Mouse (Mus musculus) intestine, embryonic 15.5 days (tissue): ENCODE measurements around the gene Cyp4f39. TPM values are rescaled to one million over a fixed set of nuclear protein-coding genes. Genes with fewer than 3 reads are reported as not detected.

Experiments used
- polyA plus RNA-seq: library from polyadenylated mRNA; unstranded; fragments of >200 nt; fragmentation: Nextera tagmentation; extraction: Ambion mirVana; gene quantifications from 2 replicates; pipeline ENCODE4 v1.2.1, GENCODE M21; 2015

Gene Cyp4f39
- polyA plus RNA-seq, 1 experiment from 2014 or later = 0.29 TPM

Other genes with a start within 250 kb of the Cyp4f39 start
- gene Brd4, start 168.0 kb upstream of the Cyp4f39 start, polyA plus RNA-seq = 68.1 and 70.5 TPM in 2 replicates
- 83.2 and 85.6 TPM in 2 replicates for gene Akap8, start 131.5 kb upstream of the Cyp4f39 start, polyA plus RNA-seq
- gene Akap8l, start 102.1 kb upstream of the Cyp4f39 start, polyA plus RNA-seq = 62.6 and 72.3 TPM in 2 replicates
- 24.6 and 24.7 TPM in 2 replicates for gene Wiz, start 63.3 kb upstream of the Cyp4f39 start, polyA plus RNA-seq
- gene Rasal3, start 49.1 kb upstream of the Cyp4f39 start, polyA plus RNA-seq = 1.7 and 1.8 TPM in 2 replicates
- gene Pglyrp2, start 28.6 kb upstream of the Cyp4f39 start, polyA plus RNA-seq = 0.28 and 0.40 TPM in 2 replicates
- 4.8 and 5.5 TPM in 2 replicates for gene Cyp4f17, start 53.3 kb downstream of the Cyp4f39 start, polyA plus RNA-seq
- 30.1 and 33.9 TPM in 2 replicates for gene Cyp4f16, start 83.8 kb downstream of the Cyp4f39 start, polyA plus RNA-seq
- gene Cyp4f37, start 168.6 kb downstream of the Cyp4f39 start, polyA plus RNA-seq = not detected in 2 replicates
- gene Cyp4f40, start 206.2 kb downstream of the Cyp4f39 start, polyA plus RNA-seq = 13.4 and 16.8 TPM in 2 replicates
- 0.60 and 0.72 TPM in 2 replicates for gene Cyp4f15, start 232.9 kb downstream of the Cyp4f39 start, polyA plus RNA-seq